Mouse (Mus musculus) forelimb bud, embryonic 11.5 days (tissue): ENCODE measurements at regions not wholly inside any gene's neighbourhood (a gene's known extent, or its start where the extent isn't known, plus 50 kb on each side); places are given as distances from the start of the nearest gene placed in this dataset.
A peak's percentile ranks its signal among the peaks of the same experiment; 100 is the strongest.

Source experiments
- DNase-seq: peaks from one replicate; pipeline ENCODE4 v3.0.0-alpha.2; 2012; ENCODE audit warnings: low read depth, low spot score

DNA sequence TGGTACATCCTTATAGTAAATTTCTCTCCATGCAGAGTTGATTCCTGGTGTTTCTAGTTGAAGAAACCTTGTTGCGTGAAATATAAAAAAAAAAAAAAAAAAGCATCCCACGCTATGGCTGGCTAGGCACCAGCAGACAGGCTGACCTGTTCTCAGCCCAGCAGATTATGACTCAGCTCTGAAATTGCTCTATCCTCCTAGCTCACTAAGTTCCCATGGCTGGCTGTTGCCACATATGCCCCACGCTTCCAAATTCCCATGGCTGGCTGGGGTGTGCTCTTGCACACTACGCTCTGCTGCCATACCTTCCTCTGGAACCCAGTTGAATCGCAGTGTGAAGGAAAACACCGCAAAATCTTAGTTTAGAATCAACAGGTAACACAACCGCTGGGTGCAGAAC is 270.1 kb downstream of the Mid1ip1 start:
- no peak for DNase-seq

DNA sequence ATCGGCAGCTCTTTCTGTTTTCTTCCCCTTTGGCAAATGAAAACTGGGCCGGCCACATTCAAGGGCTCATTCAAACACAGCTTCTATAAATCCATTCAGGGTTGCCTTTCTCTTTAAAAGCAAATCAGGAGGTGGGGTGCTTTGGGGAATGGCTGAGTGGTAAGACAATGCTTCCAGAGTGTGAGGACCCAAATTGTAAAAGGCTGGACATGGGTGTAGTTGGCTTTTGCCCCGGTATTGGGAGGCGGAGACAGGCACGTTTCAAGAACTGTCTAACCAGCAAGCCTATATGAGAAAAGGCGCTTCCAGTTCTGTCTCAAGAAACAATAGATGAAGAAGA is 277.0 kb downstream of the Mid1ip1 start:
- DNase-seq = no peak

DNA sequence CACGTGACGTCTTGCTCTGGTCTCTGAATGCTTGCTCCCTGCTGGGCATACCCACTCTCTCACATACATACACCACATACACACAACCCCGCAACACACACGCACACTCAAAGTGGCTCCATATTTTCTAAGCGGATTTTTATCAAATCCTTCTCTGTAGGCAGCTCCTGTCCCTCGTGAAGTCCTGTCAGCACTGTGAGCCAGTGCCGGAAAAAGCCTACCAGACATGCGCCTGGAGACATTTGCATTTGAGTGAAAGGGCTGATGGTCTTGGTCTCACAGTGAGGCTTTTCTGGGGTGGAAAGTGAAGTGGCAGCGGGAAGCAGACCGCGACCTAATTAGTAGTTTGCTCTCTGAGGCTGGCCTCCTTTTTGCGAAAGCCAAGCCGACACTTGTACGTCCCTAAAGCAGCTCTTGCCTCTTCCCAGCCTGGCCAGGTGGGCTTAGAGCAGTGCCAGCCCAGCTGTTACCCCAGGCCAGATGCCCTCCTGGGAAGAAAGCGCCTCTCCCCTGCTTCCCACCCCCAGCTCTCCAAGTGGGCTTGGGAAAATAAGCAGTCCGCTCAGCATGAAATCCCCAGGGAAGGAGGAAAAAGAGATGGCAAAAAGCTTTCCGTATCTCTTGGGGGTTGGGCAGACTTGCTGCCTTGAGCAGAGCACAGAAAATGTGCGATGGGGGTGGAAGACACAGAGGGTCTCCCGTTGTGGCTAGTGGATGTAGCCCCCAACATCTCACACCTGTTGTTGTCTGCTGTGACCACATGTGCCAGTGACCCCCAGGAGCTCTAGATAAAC is 277.6 kb downstream of the Mid1ip1 start:
- DNase-seq = peak; percentile 20

DNA sequence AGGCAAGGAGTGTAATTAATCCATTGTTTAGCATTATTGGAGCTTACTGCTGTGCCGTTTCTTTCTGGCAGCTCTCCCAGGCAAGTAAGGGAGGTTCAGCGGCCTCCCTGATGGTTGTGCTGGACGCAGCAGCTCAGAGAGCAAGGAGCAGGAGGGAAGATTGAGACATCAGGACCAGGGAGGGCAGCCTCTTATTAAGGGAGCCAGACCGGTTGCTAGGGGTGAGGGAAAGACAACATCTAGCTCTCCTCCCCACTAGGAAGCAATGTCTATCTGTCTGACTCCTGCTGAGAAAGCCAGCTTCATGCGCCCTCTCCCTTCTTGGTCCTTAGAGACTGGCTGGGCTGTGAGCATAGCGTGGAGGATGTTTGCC is 278.2 kb downstream of the Mid1ip1 start:
- no peak for DNase-seq

DNA sequence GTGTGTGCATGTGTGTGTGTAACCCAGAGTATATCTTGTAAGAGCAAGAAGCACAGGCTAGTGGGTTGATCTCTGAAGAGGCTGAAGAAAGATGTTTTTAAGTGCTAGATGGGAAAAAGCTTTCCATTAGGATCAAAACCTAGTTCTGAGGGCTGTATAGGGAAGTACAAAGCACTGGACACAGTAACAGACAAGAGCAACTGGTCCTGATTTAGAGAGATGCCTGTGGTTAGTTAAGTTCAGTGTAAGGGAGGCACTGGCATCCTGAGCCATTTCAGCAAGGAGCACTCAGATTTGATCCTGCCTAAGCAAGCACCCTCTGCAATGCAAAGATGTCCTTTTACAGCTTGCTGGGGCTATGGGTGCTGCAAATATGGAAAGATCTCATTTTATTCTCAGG is 280.1 kb downstream of the Mid1ip1 start:
- DNase-seq = no peak

DNA sequence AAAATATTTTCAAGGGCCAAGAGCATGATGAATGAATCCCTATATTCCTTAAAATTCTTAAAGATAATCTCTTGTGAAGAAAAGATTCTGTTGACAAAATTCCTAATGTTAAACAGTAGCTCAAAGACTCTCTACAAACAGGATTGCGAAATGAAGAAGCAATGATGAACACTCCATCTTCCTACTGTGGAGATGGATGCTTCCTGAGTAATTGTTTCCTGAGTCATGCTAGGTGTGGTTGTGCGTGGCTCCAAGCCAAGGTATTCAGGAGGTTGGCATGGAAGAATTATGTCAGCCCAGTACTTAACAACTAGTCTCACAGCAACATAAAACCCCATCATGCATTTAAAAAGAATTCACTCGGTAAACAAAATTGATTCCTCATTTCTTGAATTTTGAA is 286.4 kb downstream of the Mid1ip1 start:
- DNase-seq = no peak

DNA sequence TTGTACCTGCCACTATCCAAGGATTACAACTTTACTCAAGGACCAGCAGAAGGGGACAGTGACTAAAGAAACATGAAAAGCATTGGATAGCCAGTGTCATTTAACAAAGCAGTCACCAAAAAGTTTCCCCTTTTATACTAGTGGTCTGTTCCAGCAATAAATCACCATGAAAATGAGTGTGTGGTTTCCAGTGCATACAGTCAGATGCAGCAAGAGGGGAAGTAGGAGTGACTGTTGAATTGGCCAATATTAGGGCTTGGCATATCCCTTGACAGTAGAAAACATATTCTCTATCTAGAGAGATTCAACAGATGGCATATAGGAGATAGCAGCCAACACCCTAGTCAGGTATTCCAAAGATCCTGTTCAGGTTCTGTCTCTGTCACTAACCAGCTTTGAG is 259.8 kb upstream of the H2al1a start:
- no peak for DNase-seq

DNA sequence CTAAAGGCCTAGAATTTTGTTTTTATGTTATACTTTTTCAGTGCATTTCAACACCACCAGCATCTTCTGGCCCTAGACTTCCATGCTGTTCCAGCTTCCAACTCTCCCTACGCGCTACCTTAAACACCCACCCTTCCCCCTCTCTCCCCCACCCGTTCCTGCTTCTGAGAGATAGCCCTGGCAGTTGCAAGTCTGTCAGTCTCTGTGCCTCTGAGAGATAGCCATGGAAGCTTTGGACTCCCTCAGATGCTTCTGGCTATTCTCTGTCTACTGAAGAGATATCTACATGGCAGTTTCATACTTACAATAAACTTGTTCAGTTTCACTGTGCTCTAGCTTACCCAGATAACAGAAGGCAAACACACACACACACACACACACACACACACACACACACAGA is 252.3 kb upstream of the H2al1a start:
- no peak for DNase-seq

DNA sequence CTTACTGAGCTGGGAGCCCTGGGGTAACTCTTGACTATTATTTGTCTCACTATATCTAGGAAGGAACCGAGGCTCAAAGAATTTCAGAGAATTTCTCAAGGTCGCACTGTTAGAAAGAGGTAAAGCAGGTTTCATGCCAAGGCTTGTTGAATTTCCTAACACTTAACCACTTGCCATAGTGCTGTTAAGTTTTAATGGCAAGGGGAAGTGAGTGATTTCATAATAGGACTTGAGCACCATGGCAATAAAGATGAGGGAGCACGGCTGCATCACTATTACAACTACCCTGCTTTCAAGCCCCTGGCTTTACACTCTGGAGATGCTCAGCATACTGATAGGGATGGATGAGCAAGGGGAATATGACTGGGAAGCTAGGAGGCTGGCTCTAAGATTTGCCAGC is 216.9 kb upstream of the H2al1a start:
- DNase-seq = no peak

DNA sequence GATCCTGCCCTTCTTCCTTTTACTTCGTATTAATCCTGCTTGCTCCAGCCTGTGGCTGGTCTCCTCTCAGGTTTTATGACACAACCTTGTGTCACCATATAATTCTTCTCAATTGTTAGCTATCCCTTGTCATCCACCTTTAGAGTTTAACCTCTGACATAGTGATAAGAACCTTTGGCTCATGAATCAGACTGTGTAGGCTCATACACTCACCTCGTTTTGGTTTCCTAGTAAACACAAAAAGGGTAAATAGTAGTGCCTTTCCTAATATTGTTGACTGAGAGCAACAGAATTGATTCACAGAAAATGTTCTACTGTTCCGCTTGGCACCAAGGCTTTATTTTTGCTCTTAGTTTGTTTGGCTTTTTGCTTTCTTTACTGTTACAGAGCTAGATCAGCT is 216.2 kb upstream of the H2al1a start:
- no peak for DNase-seq

DNA sequence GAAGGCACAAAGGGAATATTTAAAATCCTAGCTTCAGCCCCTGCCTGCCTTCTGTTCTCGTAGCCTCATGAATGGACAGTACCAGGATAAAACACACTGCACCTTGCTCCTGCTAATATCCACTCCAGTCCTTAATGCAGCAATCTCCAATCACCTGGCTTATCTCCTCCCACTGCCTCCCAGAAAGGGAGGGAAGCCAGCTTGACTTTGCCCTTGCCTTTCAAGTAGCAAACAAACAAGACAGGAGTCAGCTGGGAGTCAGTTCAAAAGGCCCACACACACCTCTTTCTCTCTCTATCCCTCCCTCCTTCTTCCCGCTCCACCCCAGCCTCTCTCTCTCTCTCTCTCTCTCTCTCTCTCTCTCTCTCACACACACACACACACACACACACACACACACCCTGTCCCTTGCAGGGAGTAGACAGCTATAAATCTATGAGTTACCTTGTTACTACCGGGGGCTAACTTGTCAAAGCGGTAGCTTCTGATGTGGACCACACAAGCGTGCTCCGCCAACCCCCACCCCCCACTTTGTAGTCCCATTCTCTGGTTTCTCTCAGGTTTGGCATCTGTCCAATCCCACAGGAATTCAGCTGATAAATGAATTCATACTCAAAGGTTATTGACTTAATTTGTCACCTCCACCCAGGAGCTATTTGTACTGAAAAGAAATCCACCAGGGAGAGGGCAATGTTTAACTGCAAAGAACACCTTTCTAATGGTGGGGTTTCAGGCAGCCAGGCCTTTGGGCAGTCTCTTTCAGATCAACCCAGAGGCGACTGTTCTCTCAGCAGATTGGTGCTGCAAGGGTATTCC is 212.6 kb upstream of the H2al1a start:
- DNase-seq = peak; percentile 23

DNA sequence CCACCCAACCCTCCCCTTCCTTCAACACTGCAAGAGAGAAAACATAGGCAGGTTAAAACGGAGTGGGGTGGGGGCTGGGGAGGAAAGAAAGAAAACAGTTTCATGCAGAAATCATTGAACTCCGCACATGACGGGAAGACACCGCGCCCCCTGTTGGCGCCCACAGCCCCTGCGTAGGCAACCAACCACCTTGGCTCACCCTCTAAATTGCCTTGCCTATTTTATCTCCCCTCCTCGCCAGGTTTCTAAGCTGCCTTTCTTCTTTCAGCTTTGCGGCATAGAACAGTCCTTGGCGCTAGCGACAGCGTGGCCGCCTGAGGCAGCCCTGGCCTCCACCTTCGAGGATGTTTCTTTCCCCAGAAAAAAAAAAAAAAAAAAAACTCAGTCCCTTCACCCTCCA is 211.1 kb upstream of the H2al1a start:
- DNase-seq = peak; percentile 21

DNA sequence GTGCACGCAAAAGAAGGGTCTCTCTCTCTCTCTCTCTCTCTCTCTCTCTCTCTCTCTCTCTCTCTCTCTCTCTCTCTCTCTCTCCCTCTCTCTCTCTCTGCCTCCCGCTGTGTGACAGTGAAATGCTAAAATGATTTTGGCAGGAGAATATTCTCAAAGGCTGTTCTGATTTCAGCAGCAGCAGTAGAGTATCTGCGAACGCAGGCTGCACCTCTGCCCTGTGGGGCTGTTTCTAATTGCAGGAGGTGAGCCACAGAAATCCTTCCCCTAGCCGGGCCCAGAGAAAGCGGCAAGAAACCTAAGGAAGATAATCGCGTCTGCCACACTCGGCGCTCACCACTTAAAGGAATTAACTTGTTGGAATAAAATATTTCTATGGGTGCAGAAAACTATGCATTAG is 210.6 kb upstream of the H2al1a start:
- DNase-seq = no peak

DNA sequence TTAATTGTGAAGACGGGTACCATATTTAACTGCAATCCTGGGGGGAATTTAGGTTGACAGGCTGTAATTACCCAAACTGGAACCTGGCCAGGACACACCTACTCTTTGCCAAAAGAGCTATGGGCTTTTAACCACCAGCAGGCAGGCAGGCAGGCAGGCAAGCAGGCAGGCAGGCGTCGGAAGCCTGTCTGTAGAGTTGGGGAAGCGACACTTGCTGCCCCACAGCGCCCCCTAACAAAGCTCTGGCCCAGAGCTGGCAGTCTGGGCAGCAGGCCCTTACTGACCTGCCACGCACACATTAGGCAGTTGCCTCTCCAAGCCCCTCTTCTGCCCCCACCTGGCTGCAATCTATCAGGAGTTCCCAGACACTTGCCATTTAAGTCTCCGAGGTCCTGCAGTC is 208.6 kb upstream of the H2al1a start:
- DNase-seq = peak; percentile 44

DNA sequence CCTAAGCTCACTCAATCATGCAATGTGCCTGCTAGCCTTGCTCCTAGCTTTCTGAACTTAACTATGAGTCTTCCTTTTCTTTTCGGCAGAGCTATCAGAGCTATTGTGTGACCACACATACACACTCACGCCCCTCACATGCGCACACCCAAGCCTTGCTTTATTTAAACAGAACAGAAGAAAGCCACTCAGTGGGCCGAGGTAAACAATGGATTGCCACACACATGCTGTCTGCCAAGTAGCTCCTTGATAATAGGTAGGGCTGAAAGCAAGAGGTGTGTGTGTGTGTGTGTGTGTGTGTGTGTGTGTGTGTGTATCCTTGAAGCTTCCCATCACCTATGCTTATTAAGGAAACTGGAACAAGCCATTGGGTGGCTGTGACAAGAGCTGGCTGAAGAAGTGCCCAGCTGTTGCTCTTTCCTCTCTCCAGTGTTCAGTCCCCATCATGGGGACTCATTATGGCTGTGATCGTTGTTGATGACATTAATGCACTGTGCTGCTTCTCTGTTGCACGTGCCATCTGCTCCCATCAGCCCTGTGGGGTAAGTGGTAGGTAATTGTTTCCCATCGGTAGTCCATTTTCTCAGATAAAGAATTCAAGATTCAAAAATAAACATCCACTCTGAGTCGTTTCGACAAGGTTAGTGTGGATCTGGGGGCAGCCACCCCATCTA is 201.3 kb upstream of the H2al1a start:
- no peak for DNase-seq

DNA sequence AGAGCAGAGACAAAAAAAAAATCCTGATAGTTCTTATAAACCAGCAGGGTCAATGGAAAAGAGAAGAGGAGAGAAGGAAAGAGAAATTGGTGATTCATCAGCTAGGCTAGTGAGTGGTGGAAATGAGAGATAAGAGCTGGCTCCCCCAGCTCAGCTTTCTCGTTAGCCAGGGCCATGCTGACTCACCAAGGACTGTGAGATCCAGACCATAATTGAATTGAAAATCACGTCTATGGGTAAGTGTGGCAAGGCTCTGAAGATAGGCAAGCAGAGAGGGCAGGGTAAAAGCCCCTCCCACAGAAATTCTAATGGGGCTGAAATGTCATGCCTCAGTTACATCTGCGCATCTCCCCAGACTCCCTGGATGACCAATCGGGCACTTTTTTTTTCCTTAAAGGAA is 200.7 kb upstream of the H2al1a start:
- no peak for DNase-seq

DNA sequence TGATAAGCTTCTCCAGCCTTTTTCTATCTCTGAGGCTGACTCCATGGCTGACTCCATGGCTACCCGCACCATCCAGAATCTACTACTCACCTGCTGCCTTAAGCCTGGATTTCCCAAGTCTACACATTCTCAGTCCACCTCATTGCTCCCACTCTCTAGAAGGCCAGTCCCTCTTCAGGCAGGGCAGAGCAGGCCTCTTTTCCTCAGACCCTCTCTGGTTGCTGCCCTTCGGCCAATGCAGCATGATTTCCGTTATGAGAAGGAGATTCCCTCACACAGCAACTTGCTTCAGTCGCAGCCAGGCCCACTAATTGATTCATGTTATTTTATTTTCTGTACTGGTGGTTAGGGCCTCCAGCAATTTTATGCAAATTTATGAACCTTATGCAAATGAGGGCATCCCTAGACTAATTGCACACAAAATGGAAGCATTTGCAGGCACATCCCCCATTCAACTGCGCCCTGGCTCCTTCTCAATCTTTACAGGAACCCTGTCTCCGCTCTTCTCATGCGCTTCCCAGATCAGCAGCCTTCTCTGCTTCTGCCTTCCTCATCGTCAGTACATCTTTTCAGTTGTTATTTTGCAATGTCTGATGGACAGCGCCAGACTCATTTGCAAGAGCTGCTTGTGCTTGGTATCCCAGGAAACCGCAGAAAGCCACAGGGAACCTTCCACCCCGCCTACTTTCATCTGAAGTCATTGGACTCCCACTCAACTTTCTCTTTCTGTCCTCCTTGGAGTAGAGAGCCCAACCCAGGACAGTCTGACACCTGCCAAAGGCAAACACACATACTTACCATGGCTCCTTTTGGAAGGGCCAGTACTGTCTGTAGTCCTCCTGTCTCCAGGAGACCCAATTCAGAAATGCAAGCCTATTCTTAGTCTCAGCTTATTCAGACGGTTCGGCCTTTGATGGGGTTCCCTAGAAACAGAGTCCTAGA is 199.6 kb upstream of the H2al1a start:
- no peak for DNase-seq

DNA sequence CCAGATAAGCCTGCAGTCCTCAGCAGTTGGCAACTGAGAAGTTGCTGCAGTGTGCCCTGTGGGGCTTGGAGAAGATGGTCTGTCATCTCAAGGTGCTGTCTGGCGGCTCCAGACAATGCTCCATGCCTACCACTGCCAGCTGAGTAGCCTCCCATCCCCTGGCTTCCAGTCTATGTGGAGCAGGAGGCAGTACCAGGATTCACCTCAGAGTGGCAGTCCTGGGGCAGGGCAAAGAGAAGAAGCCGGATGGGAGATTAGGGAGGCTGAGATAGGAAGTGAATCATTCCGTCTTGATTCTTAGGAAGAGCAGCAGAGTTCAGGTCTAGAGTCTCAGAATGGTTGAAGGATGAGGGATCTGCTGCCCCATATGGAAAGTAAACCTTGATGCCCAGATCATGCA is 198.1 kb upstream of the H2al1a start:
- DNase-seq = no peak

DNA sequence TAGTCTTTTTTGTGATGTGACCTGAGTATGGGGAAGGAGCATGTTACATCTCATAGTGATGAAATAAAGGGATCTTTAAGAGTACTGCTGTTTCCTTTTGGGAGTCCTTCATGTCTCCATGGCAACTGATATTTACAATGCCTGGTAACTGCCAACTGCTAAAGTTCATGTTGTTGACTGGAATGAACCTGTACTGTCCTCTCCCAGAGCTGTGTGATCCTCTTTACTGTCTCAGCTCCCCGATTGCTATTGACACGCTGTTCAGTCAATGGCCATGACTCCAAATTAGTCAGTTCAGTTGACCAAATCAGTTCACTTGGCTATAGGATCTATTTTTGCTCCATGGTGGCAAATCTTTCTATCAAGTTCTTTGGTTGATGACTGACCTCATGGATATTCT is 167.8 kb upstream of the H2al1a start:
- DNase-seq = no peak

DNA sequence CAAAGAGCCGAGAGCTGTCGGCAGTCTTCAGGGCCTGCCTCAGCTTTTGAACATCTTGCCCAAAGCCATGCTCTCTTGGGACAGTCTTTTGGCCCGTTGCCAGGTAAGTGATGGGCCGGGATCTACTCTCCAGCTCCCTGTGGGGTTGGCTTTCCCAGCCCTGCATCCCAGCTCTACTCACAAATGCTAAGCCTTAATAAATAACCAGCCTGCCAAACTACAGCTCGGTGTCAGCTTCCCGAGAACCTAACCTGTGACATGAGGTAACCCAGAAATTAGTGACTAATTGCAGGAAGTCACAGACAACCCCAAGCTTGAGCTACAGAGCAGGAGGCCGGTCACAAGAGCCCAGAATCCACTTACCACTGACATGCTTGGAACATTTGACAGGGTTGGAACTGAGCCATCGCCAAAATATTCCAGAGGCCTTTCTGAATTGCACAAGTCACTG is 159.1 kb upstream of the H2al1a start:
- no peak for DNase-seq

DNA sequence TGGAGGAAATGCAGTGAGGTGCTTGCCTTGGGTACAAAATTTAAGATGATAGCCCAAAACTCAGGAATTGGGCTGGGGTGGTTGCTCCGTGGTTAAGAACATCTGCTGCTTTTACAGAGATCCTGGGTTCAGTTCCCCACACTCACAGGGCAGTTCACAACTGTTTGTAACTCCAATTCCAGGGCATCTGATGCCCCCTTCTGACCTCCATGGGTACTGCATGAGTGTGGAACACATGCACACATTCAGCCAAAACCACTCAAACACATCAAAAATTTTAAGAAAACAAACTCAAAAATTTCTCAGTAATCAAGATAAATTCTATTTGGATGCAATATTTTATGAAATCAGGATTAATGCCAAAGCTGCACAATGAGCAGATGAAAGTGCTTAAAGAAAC is 157.8 kb upstream of the H2al1a start:
- no peak for DNase-seq

DNA sequence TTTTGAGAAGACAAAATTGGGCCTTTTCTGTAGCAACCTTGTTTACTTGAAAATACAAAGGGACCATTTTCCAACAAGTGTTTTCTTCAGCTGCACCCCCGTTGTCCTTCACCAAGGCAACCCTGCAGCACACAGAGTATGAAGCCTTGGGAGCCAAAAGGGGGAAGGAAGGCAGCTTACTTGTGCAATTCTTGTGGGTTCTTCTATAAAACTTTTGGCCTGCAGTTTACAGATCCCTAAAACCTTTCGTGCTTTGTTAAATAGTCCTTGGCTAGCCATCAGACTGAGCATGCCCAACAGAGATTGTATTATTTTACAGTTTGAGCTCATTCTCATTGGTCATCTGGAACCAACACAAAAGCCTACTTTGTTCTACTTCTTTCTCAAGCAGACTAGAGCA is 140.6 kb upstream of the H2al1a start:
- DNase-seq = no peak
